Mouse (Mus musculus) layer of hippocampus, postnatal 25 days (tissue): Measurements from ENCODE around the gene Necab3. TPM values are rescaled to one million over a fixed set of nuclear protein-coding genes. Genes with fewer than 3 reads are reported as not detected.

Source experiments
- DNase-seq, 2 experiments: peaks; one replicate each; pipeline ENCODE4 v3.0.0; 2022; ENCODE audit warnings: mixed read lengths in 2 of 2, low spot score in 1 of 2; ENCODE audit errors: extremely low spot score in 1 of 2
- total RNA-seq, 2 experiments: library from RNA; stranded (reverse); gene quantifications; 2 replicates each; pipeline ENCODE4 v1.2.3; 2021

Gene Necab3
- total RNA-seq, 2 experiments from 2014 or later: 27.4 to 29.8 TPM

GRCm38 (mm10) chr2:154574271-154574670 is 15.6 kb upstream of the Necab3 start:
- no peak for DNase-seq

- no peak for DNase-seq
Measured at GRCm38 (mm10) chr2:154572996-154573395, 14.3 kb upstream of the Necab3 start.

DNA sequence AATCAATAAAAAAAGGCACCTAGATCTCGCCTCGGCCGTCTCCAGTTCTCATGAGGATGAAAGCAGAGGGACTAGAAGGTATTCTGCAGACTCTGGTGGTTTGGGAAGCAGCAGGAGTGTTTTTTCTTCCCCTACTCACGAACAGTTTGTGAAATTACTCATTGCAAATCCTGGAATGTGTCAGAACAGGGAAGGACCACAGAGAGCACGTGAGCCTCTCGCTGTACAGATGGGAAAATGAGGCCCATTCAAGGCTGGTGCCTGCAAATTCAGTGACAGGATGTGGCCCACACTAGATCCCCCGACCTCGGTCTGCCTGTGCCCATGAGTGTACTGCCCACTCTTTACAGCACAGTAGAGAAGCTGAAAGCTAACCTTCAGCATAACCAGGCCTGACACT is 13.3 kb upstream of the Necab3 start:
- no peak for DNase-seq

- DNase-seq: no peak
Measured at GRCm38 (mm10) chr2:154571266-154571665, 12.6 kb upstream of the Necab3 start.

- DNase-seq: no peak
Measured at GRCm38 (mm10) chr2:154570666-154571065, 12.0 kb upstream of the Necab3 start.

- DNase-seq: peak; percentile 83 to 85
Measured at GRCm38 (mm10) chr2:154569836-154570286, 11.2 kb upstream of the Necab3 start, which contains the start of gene E2f1. E2f1 (minus strand) TSS chr2:154569892.

GRCm38 (mm10) chr2:154569071-154569748 is 10.5 kb upstream of the Necab3 start:
- peak in 1 of 2 experiments; percentile 39 for DNase-seq

- no peak for DNase-seq
Measured at GRCm38 (mm10) chr2:154568329-154569070, 9.8 kb upstream of the Necab3 start.

DNA sequence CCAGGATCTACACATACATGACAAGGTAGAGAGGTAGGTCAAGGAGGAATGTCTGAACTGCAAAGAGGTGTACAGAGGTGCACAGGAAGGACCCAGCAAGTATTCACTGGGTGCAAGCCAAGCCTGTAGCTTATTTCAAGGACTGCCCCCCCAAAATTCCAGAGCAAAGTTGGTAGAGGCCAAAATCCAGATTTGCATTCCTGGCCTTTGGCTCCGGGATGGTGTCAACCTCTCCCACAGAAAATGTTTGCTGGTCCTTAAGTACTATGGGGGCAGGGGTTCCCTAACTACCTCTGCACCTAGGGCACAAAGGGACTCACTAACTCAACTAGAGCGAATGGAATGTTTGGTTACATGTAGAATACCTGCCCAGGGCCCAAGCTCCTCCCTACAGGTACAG is 9.1 kb upstream of the Necab3 start:
- no peak for DNase-seq

DNA sequence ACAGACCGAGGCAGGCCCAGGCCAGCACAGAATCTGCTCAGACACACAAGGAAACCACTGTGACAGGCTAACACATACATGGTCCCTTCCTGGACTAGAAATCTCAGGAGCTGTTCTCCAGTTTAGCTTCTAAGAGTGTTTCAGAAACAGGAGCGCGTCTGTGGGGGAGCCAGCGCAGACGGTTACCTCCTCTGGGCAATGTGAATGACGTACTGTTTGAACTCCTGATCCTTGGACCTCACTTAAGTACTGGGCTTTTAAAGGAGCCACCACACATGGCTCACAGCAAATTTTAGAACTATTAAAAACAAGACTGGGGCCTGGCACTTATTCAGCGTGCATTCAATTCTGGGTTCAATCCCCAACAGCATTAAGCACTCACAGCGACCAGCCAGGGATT is 8.0 kb upstream of the Necab3 start:
- no peak for DNase-seq

DNA sequence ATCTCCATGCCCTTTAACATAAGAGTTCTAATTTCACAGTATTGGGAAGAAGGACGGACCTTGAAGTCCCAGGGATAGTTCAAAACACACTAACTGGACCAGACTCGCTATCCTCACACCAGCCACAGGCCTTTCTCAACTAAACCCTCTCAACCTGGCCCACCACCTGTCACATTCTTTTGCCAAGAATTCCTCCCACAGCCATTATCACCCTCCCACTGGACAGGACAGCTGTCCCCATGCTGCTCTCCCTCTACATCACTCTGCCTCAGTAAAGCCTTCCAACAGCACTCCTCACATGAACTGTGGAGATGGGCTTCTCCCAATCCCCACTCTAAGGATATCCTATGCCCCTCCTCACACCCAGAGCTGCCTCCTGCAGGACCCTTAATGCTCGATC is 6.9 kb upstream of the Necab3 start:
- DNase-seq: no peak

GRCm38 (mm10) chr2:154563612-154564170 is 5.0 kb upstream of the Necab3 start:
- no peak for DNase-seq

GRCm38 (mm10) chr2:154557184-154557832 is 1.4 kb downstream of the Necab3 start:
- DNase-seq: no peak

GRCm38 (mm10) chr2:154555235-154555634 is 3.5 kb downstream of the Necab3 start:
- DNase-seq: no peak

GRCm38 (mm10) chr2:154552424-154552907 is 6.2 kb downstream of the Necab3 start:
- peak in 1 of 2 experiments; percentile 53 for DNase-seq

GRCm38 (mm10) chr2:154551927-154552326 is 6.8 kb downstream of the Necab3 start:
- DNase-seq: no peak

GRCm38 (mm10) chr2:154551476-154551875 is 7.2 kb downstream of the Necab3 start, which contains the start of gene Actl10:
Actl10 (plus strand) TSS chr2:154551776.
- no peak for DNase-seq

GRCm38 (mm10) chr2:154550937-154551336 is 7.8 kb downstream of the Necab3 start:
- no peak for DNase-seq

DNA sequence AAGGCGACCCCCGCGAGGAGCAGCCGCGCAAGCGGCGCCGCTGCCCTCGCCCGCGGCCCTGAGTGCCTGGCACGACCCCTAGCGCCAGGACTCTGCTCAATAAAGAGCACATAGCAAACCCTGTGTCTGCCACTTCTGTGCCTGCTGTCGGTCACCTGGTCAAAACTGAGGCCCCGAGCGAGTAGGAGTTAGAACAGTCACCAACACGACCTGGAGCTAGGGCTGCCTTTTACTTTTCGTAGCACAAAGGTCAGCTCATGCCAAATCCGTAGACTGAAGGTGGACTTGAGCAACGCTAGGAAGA is 8.9 kb downstream of the Necab3 start:
- no peak for DNase-seq

DNA sequence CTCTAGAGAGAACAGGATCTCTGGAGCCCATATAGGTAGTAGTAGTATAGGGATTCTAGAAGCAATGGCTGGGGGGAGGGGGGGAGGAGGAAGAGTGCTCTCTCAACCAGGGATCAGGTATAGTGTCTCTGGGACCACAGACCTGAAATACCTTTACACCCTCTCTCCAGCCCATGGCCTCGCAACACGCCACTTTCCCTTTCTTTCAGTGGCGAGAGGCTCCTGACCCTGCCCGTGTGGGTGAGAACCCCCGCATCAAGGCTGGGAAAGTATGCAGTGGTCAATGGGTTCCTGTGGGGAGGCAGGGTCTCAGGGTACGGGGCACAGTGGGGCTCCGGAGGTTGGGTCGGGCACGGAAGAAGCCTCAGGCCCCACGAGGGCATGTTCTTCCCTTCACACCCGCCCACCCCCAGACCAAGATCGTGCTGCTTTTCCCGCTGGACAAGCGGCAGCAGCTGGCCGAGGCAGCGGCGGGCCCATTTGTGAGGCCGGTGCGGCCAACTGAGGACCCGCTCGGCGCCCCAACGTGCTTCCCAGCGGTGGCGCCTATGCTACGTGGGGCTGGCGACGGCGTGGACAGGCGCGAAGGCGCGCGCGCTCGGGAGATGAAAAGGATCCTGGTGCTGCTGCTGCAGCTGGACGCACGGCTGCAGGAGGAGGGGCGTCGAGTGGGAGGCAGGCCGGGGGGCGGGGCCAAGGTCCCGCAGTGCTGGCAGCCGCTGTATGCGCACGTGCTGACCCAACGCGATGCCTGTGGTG is 9.4 kb downstream of the Necab3 start:
- DNase-seq: peak in 1 of 2 experiments; percentile 53
